12 mouse cellular contexts compared by ENCODE assay signal in genomic region chr17:27194258-27195185, GRCm38 (mm10). TPM values are rescaled to one million over a fixed set of nuclear protein-coding genes. Genes with fewer than 3 reads are reported as not detected.
DNase-seq lines count a peak whose midpoint lies in the region; ATAC-seq and TF ChIP-seq lines count a peak whose summit lies in the region.
"Had no signal": no experiment of that assay in that cellular context is flagged by ENCODE, and none has a peak within 500 bp of the region (broad histone marks: within the 10 kb centered on the region; RNA-seq: fewer than 3 reads in every experiment).

No protein-coding gene starts in this region.

- 52% methylated on average over 20 of the region's 20 CpGs for WGBS in forebrain, embryonic 13.5 days
- WGBS in forebrain, postnatal 0 days = 49% methylated on average over 20 of the region's 20 CpGs
- 66% methylated on average over 20 of the region's 20 CpGs for WGBS in hindbrain, embryonic 15.5 days
- 54% methylated on average over 20 of the region's 20 CpGs for WGBS in midbrain, embryonic 11.5 days

- no peak for ATAC-seq in forebrain, embryonic 13.5 days
- ATAC-seq in forebrain, postnatal 0 days = no peak
- no peak for ATAC-seq in hindbrain, embryonic 15.5 days (ENCODE audit: low FRiP score, low read depth)
- no peak for ATAC-seq in midbrain, embryonic 11.5 days (ENCODE audit: low FRiP score)
- ATAC-seq in activated CD4-positive, CD25-positive, alpha-beta regulatory T cell, adult 4 months = no peak

- peak overlapping the region; percentile 51; the same call in 1 of the 2 replicates for H3K27ac ChIP-seq in forebrain, embryonic 13.5 days
- no peak overlapping the region for H3K27ac ChIP-seq in forebrain, postnatal 0 days (ENCODE audit: low read depth, low read length)
- H3K27ac ChIP-seq in hindbrain, embryonic 15.5 days (replicated peaks) = 0 out of 2 replicates have a peak overlapping the region, but pooled peaks have one; percentile 35
- peak overlapping the region; percentile 35; the same call in 1 of the 2 replicates for H3K27ac ChIP-seq in midbrain, embryonic 11.5 days (ENCODE audit: low read depth, low read length)

- H3K9ac ChIP-seq in forebrain, embryonic 13.5 days = no peak overlapping the region; the same call in 1 of the 2 replicates
- no peak overlapping the region for H3K9ac ChIP-seq in forebrain, postnatal 0 days
- no peak overlapping the region for H3K9ac ChIP-seq in hindbrain, embryonic 15.5 days
- H3K9ac ChIP-seq in midbrain, embryonic 11.5 days (ENCODE audit: low read length) = no peak overlapping the region

- no peak overlapping the region for H3K4me2 ChIP-seq in forebrain, embryonic 13.5 days
- no peak overlapping the region for H3K4me2 ChIP-seq in forebrain, postnatal 0 days (ENCODE audit: low read depth)
- H3K4me2 ChIP-seq in hindbrain, embryonic 15.5 days = no peak overlapping the region
- H3K4me2 ChIP-seq in midbrain, embryonic 11.5 days = no peak overlapping the region

- H3K4me1 ChIP-seq in forebrain, embryonic 13.5 days = peaks cover 40% of the 10 kb centered on the region
- H3K4me1 ChIP-seq in forebrain, postnatal 0 days (ENCODE audit: insufficient read depth) = no peaks in the 10 kb centered on the region
- peaks cover 37% of the 10 kb centered on the region for H3K4me1 ChIP-seq in hindbrain, embryonic 15.5 days (replicated peaks)
- peaks cover 12% of the 10 kb centered on the region; the same call in 1 of the 2 replicates for H3K4me1 ChIP-seq in midbrain, embryonic 11.5 days (ENCODE audit: control insufficient read depth, insufficient read depth, low read length)

- no peaks in the 10 kb centered on the region for H3K9me3 ChIP-seq in forebrain, embryonic 13.5 days (replicated peaks)
- no peaks in the 10 kb centered on the region for H3K9me3 ChIP-seq in forebrain, postnatal 0 days (ENCODE audit: low read length)
- no peaks in the 10 kb centered on the region for H3K9me3 ChIP-seq in hindbrain, embryonic 15.5 days
- no peaks in the 10 kb centered on the region for H3K9me3 ChIP-seq in midbrain, embryonic 11.5 days (ENCODE audit: control insufficient read depth, low read length)

- TF ChIP-seq CTCF in forebrain, postnatal 0 days (IDR thresholded peaks at IDR 0.05; ENCODE audit: low read depth) = no peak

- no peaks in the 10 kb centered on the region for H3K27me3 ChIP-seq in forebrain, embryonic 13.5 days
- no peaks in the 10 kb centered on the region for H3K27me3 ChIP-seq in forebrain, postnatal 0 days (ENCODE audit: insufficient read depth, low read length)
- no peaks in the 10 kb centered on the region for H3K27me3 ChIP-seq in hindbrain, embryonic 15.5 days
- no peaks in the 10 kb centered on the region for H3K27me3 ChIP-seq in midbrain, embryonic 11.5 days (ENCODE audit: control insufficient read depth, insufficient read depth, low read length)

- no peak for DNase-seq in forebrain, postnatal 0 days
- peak; percentile 61 for DNase-seq in brain, adult 2 months (ENCODE audit: low read depth, low spot score)
- DNase-seq in midbrain, embryonic 11.5 days (ENCODE audit: low spot score, missing footprints) = no peak
- no peak for DNase-seq in embryo, embryonic 9.5 days (ENCODE audit: extremely low spot score)
- no peak for DNase-seq in layer of hippocampus, adult 9-10 months (ENCODE audit: low spot score)
- DNase-seq: B cell, adult 2 months; cerebellum, adult 11 months; heart, postnatal 4 days; layer of hippocampus, adult 9-11 months had no signal

- peaks cover 93% of the 10 kb centered on the region for H3K36me3 ChIP-seq in forebrain, embryonic 13.5 days (ENCODE audit: poor library complexity, severe bottlenecking)
- peaks cover 92% of the 10 kb centered on the region for H3K36me3 ChIP-seq in forebrain, postnatal 0 days (ENCODE audit: insufficient read depth)
- H3K36me3 ChIP-seq in hindbrain, embryonic 15.5 days = peaks cover 59% of the 10 kb centered on the region
- H3K36me3 ChIP-seq in midbrain, embryonic 11.5 days (ENCODE audit: control insufficient read depth, insufficient read depth, low read length) = peaks cover 9% of the 10 kb centered on the region; the same call in 1 of the 2 replicates

- no peak overlapping the region for H3K4me3 ChIP-seq in forebrain, embryonic 13.5 days
- no peak overlapping the region for H3K4me3 ChIP-seq in forebrain, postnatal 0 days (ENCODE audit: low read depth, low read length)
- H3K4me3 ChIP-seq in hindbrain, embryonic 15.5 days = no peak overlapping the region
- no peak overlapping the region for H3K4me3 ChIP-seq in midbrain, embryonic 11.5 days (ENCODE audit: low read depth, low read length)

RNA-seq across cellular contexts. Expression of gene Lemd2, which starts 9.7 kb away (rescaled TPM):
- 14.6 and 16.4 TPM in 2 replicates for polyA plus RNA-seq in forebrain, embryonic 13.5 days (2015; fragmentation: Nextera tagmentation; extraction: Ambion mirVana)
- total RNA-seq in forebrain, postnatal 0 days (2014; rRNA removed) = 86.9 and 90.7 TPM in 2 replicates
- 17.7 and 19.2 TPM in 2 replicates for polyA plus RNA-seq in forebrain, postnatal 0 days (2015; fragmentation: Nextera tagmentation; extraction: Ambion mirVana)
- 20.8 and 23.7 TPM in 2 replicates for polyA plus RNA-seq in hindbrain, embryonic 15.5 days (2015; fragmentation: Nextera tagmentation; extraction: Ambion mirVana)
- 13.2 and 16.3 TPM in 2 replicates for polyA plus RNA-seq in midbrain, embryonic 11.5 days (2014; fragmentation: Nextera tagmentation; extraction: Ambion mirVana)
- 1 to 10 TPM; 5.7 to 9.7 TPM for polyA plus RNA-seq in activated CD4-positive, CD25-positive, alpha-beta regulatory T cell, adult 4 months (2017; shearing (Covaris generic))

RNA-seq across cellular contexts. Expression of gene Ip6k3, which starts 26.9 kb away (rescaled TPM):
- polyA plus RNA-seq in forebrain, embryonic 13.5 days (2015; fragmentation: Nextera tagmentation; extraction: Ambion mirVana) = 0.21 and 0.35 TPM in 2 replicates
- 0.08 TPM in 1 of 2 replicates, not detected in the other for total RNA-seq in forebrain, postnatal 0 days (2014; rRNA removed)
- 0.06 TPM in 2 replicates for polyA plus RNA-seq in forebrain, postnatal 0 days (2015; fragmentation: Nextera tagmentation; extraction: Ambion mirVana)
- 0.26 and 0.28 TPM in 2 replicates for polyA plus RNA-seq in hindbrain, embryonic 15.5 days (2015; fragmentation: Nextera tagmentation; extraction: Ambion mirVana)
- polyA plus RNA-seq in midbrain, embryonic 11.5 days (2014; fragmentation: Nextera tagmentation; extraction: Ambion mirVana) = 0.07 and 0.48 TPM in 2 replicates
- not detected for polyA plus RNA-seq in activated CD4-positive, CD25-positive, alpha-beta regulatory T cell, adult 4 months (2017; shearing (Covaris generic))
